Mouse (Mus musculus) hindbrain, embryonic 15.5 days (tissue): ENCODE measurements around the gene Als2cr12. TPM values are rescaled to one million over a fixed set of nuclear protein-coding genes. Genes with fewer than 3 reads are reported as not detected.

Source experiments
- ATAC-seq: fragments of 200-750 bp; cut with Nextera tagmentation; 2 replicates; pipeline ENCODE4 v1.8.0; 2017; ENCODE audit warnings: low read depth, moderate number of reproducible peaks, moderate TSS enrichment; ENCODE audit not compliant: low FRiP score
- H3K27ac ChIP-seq: fragments of 300-500 bp; sonication (generic); replicated peaks from 2 replicates; pipeline ENCODE4 v1.5.1; 2015; ENCODE audit warnings: mild to moderate bottlenecking, inconsistent platforms
- H3K27me3 ChIP-seq: fragments of 300-500 bp; sonication (generic); 2 replicates; pipeline ENCODE4 v1.6.1; 2015; ENCODE audit warnings: control low read depth, inconsistent platforms
- H3K36me3 ChIP-seq: fragments of 300-500 bp; sonication (generic); 2 replicates; pipeline ENCODE4 v1.6.1; 2015; ENCODE audit warnings: control low read depth, inconsistent platforms
- H3K4me1 ChIP-seq: fragments of 300-500 bp; sonication (generic); replicated peaks from 2 replicates; pipeline ENCODE4 v1.6.1; 2015; ENCODE audit warnings: control low read depth, inconsistent platforms
- H3K4me2 ChIP-seq: fragments of 300-500 bp; sonication (generic); 2 replicates; pipeline ENCODE4 v1.6.1; 2015; ENCODE audit warnings: moderate library complexity, mild to moderate bottlenecking, inconsistent platforms
- H3K4me3 ChIP-seq: fragments of 300-500 bp; sonication (generic); 2 replicates; pipeline ENCODE4 v1.5.1; 2015; ENCODE audit warnings: mild to moderate bottlenecking, inconsistent platforms
- H3K9ac ChIP-seq: fragments of 300-500 bp; sonication (generic); 2 replicates; pipeline ENCODE4 v1.6.1; 2015; ENCODE audit warnings: inconsistent platforms
- H3K9me3 ChIP-seq: fragments of 300-500 bp; sonication (generic); 2 replicates; pipeline ENCODE4 v1.6.1; 2016; ENCODE audit warnings: control low read depth, inconsistent platforms
- WGBS: fragments of 180-500 bp; shearing (Covaris S2); methylation state at CpG from one replicate; pipeline ENCODE4 v1.1.7; 2015; 5-methylcytosine and 5-hydroxymethylcytosine counted together
- polyA plus RNA-seq: library from polyadenylated mRNA; unstranded; fragments of >200 nt; fragmentation: Nextera tagmentation; extraction: Ambion mirVana; gene quantifications from 2 replicates; pipeline ENCODE4 v1.2.1, GENCODE M21; 2015

Als2cr12 gene
- polyA plus RNA-seq, 1 experiment from 2014 or later, result not detected

DNA sequence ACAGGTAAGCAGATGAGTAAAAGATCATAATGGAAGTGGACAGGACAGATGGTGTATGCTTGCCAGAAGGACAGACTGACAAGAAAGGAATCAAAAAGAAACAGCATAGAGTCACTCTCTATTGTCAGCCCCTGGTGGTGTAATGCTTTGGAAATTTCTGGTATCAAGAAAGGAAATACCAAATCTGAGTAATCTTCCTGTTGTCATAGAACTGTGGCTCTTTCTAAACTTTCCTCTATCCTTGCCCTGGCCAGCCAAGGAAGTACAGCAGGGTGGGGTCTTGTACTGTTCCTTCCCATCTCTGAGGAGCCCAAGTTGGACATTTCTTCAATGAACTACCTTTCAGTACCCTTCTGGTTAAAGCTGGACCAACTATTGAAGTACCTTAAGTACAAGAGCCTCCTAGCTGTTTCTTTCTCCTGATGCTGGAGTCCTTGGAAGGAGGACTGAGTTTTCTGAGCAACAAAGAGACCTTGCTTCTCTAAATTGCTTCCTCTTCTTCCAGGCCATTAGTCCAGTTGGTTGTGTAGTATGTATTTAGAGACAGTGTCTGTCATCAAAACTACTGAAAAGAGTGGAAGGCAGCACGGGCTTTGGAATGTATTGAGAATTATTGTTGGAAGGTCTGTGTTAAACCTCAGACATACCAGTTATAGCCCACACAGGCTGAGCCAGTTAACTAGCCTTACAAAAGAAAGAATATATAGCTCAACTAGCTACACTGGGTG lies 31.4 kb upstream of the Als2cr12 start:
- no peaks in the 10 kb centered on the region for H3K9me3 ChIP-seq

DNA sequence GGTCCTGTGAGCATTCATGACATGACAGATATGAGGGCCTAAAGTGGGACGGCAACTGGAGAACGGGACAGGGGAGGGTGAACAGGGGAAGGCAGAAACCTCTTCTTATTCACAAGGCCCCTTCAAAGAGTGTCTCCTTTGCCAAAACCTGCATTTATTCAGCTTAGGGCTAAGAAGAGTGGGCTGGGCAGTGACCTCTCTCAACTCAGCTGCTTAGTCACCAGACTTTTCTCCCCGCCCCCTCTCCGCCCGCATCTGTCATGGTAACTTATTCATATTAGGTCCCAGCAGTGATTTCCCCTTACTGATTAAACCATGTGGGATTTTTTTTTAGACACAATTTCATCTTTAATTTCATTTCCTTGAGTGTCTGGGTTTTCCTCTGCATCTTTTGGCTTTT lies 30.0 kb upstream of the Als2cr12 start:
- ATAC-seq, result no peak

More for the DNA sequence above, 31.4 kb upstream of the Als2cr12 start:
- ATAC-seq, result no peak
- WGBS, result 91% methylated on average over 1 of the region's 1 CpGs
- no peak overlapping the region for H3K27ac ChIP-seq
- H3K4me1 ChIP-seq, result no peaks in the 10 kb centered on the region
- H3K36me3 ChIP-seq, result no peaks in the 10 kb centered on the region
- no peak overlapping the region for H3K4me2 ChIP-seq
- no peak overlapping the region for H3K9ac ChIP-seq
- H3K4me3 ChIP-seq, result no peak overlapping the region
- H3K27me3 ChIP-seq, result no peaks in the 10 kb centered on the region

DNA sequence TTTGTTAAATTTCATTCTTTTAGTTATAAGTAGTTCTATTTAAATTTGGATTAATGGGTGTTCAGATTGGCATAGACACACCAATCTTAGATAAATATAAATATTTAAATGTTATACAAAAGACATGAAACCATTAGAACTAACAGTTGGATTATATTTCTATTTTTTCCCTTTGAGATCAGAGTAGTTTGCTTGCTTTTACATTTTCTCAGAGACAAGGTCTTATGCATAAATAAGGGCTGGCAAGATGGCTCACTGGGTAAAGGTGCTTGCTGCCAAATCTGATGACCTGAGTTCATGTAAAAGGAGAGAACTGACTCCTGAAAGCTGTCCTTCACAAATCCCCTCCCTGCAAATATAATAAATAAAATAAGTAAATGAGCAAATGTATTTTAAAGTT lies 29.3 kb upstream of the Als2cr12 start:
- Histone ChIP-seq H3K27ac (no peak overlapping the region), H3K4me1 (no peaks in the 10 kb centered on the region), H3K4me3 (no peak overlapping the region), H3K27me3 (no peaks in the 10 kb centered on the region), H3K36me3 (no peaks in the 10 kb centered on the region), H3K9me3 (no peaks in the 10 kb centered on the region), H3K9ac (no peak overlapping the region), H3K4me2 (no peak overlapping the region)
- no peak for ATAC-seq

More for the DNA sequence above, 30.0 kb upstream of the Als2cr12 start:
- H3K9me3 ChIP-seq, result no peaks in the 10 kb centered on the region
- H3K36me3 ChIP-seq, result no peaks in the 10 kb centered on the region
- H3K4me1 ChIP-seq, result no peaks in the 10 kb centered on the region
- H3K4me3 ChIP-seq, result no peak overlapping the region
- no peak overlapping the region for H3K9ac ChIP-seq
- H3K4me2 ChIP-seq, result no peak overlapping the region
- WGBS, result 91% methylated on average over 5 of the region's 5 CpGs
- no peaks in the 10 kb centered on the region for H3K27me3 ChIP-seq
- no peak overlapping the region for H3K27ac ChIP-seq

DNA sequence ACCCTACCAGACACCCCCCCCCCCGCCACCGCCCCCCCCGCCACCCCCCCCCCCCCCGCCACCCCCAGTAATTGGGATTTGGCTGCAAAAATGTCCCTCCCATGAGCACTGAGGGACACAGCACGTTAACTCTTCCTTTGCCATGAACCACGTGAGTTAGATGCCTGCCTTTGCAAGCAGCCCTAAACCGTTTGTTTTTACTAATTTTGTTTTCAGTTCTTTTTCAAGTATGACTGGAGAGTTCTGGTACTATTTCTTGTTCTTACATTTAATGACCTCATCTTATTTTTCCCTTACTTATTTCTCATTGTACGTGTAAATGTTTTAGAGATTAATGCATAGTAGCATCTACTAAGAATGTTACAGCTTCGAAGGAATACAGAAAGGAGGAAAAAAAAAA lies 28.7 kb upstream of the Als2cr12 start:
- H3K9me3 ChIP-seq, result no peaks in the 10 kb centered on the region
- no peak for ATAC-seq
- 57% methylated on average over 8 of the region's 9 CpGs for WGBS
- H3K27me3 ChIP-seq, result no peaks in the 10 kb centered on the region
- H3K36me3 ChIP-seq, result no peaks in the 10 kb centered on the region
- no peak overlapping the region for H3K9ac ChIP-seq
- no peak overlapping the region for H3K4me2 ChIP-seq
- no peak overlapping the region for H3K27ac ChIP-seq
- H3K4me3 ChIP-seq, result no peak overlapping the region
- no peaks in the 10 kb centered on the region for H3K4me1 ChIP-seq

DNA sequence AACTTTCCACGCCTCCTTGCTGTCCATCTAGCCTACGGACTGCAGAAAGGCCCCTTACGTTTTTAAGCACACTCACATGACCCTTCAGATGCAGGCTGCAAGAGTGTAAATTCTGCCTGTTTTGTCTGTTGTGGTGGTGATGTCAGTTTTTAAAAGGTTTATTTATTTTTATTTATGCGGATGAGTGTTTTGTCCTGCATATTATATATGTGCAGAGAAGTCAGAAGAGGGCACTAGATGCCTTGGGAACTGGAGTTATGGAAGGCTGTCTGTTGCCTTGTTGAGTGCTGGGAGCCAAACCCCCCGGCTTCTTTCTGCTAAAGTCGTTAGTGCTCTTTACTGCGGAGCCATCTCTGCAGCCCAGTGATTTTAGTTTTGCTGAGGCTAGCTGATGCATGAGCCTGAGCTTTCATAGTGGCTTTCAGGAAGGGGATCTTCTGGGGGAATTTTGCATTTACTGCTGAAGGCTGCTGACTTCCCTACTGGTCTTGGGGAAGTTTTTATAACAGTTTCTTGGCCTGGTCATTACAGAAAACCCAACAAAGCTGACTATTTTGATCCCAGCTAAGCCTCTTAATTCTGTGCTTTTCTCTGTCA lies 28.1 kb upstream of the Als2cr12 start:
- no peaks in the 10 kb centered on the region for H3K27me3 ChIP-seq
- no peaks in the 10 kb centered on the region for H3K9me3 ChIP-seq
- H3K4me3 ChIP-seq, result no peak overlapping the region
- 63% methylated on average over 7 of the region's 7 CpGs for WGBS
- no peaks in the 10 kb centered on the region for H3K36me3 ChIP-seq
- ATAC-seq, result no peak
- no peak overlapping the region for H3K9ac ChIP-seq
- H3K4me2 ChIP-seq, result no peak overlapping the region
- no peaks in the 10 kb centered on the region for H3K4me1 ChIP-seq
- no peak overlapping the region for H3K27ac ChIP-seq

DNA sequence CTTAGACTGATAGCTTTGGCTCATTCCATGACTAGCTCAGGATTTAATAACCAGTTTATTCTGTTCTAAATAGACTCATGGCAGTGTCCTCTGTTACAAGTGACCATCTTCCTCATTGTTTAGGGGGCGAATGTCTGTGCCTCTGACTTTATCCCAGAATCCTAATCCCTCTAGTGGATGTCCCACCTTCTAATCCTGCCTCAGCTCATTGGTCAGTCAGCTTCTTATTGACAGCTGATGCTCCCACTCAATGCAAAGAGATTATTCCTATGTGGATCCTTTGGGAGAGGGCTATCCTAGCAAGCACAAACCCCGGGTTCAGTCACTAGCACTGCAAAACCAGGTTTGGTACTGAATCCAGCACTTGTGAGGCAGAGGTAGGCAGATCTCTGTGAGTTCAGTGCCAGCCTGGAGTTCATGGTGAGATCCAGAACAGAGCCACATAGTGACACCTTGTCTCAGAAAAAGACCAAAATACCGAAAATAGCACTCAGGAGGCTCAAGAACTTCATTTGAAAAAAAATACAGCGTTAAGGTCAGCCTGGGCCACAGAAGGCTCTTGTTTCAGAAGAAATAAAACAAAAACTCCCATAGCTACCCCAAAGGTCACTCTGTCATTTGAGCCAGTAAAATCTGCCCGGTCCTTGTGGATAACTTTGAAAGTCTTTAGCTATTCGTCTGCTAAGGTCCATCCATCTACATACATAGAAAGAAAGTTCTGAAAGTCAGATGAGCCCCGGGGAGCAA lies 27.4 kb upstream of the Als2cr12 start:
- Histone ChIP-seq H3K36me3 (no peaks in the 10 kb centered on the region), H3K9ac (no peak overlapping the region), H3K27me3 (no peaks in the 10 kb centered on the region), H3K4me3 (no peak overlapping the region), H3K9me3 (no peaks in the 10 kb centered on the region), H3K4me1 (no peaks in the 10 kb centered on the region), H3K4me2 (no peak overlapping the region), H3K27ac (no peak overlapping the region)
- WGBS, result 70% methylated on average over 7 of the region's 7 CpGs
- ATAC-seq, result no peak

DNA sequence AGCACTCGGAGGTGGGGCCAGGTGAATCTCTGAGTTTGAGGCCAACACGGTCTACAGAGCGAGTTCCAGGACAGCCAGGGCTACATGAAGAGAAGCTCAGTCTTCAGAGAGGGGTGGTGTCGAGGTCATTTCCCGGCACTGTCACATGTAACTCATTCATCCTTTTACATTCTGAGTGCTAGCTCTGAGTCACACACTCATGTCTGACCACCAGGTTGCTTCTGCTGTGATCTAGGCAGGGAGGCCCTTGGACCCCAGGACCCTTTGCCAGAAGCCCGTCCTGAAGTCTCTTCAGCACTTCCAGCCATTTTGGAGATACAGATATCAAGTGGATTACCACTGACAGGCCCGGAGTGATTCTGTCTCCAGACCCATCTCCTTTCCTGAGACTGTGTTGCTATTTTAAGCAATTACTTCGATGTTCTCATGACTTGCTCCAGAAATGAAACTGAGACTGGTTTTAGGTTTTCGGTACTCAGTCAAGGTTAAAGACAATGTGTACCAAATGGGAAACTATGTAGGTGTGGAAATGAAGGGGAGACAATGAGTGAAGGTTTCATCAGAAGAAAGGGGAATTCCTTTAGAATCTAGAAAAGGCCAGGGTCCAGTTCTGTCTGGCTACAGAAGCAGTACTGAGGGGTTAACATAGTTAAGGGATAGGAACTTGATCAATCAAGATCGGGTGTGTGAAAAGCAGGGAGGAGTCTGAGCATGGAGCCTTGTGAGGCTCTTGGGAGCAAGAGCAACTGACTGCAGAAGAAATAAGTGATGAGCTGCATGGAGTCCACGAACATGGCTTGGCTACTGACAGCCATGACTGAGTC lies 26.5 kb upstream of the Als2cr12 start:
- 91% methylated on average over 11 of the region's 11 CpGs for WGBS
- Histone ChIP-seq H3K27me3 (no peaks in the 10 kb centered on the region), H3K27ac (no peak overlapping the region), H3K4me3 (no peak overlapping the region), H3K9me3 (no peaks in the 10 kb centered on the region), H3K9ac (no peak overlapping the region), H3K36me3 (no peaks in the 10 kb centered on the region), H3K4me2 (no peak overlapping the region), H3K4me1 (no peaks in the 10 kb centered on the region)
- ATAC-seq, result no peak

DNA sequence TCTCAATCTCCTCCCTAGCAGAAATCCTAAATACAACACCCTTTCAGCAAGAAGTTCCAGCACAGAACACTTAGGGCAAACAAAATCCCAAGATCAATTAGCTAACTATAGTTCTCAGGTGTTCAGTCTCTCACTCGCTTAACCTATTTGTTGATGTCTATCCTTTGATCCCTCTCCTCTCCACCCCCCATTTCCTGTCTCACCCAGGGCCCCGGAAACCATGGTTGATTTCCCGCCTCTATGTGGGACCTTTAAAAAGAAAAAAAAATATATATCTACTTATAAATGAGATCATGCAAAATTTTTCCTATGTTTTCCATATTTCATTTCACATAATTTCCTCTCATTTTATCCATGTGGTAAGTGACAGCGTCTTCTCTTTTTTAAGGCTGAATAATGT lies 25.2 kb upstream of the Als2cr12 start:
- no peaks in the 10 kb centered on the region for H3K9me3 ChIP-seq
- no peak overlapping the region for H3K9ac ChIP-seq
- no peaks in the 10 kb centered on the region for H3K27me3 ChIP-seq
- no peak overlapping the region for H3K27ac ChIP-seq
- no peak overlapping the region for H3K4me3 ChIP-seq
- no peak overlapping the region for H3K4me2 ChIP-seq
- no peak for ATAC-seq
- 92% methylated on average over 4 of the region's 4 CpGs for WGBS
- H3K36me3 ChIP-seq, result no peaks in the 10 kb centered on the region
- H3K4me1 ChIP-seq, result no peaks in the 10 kb centered on the region

DNA sequence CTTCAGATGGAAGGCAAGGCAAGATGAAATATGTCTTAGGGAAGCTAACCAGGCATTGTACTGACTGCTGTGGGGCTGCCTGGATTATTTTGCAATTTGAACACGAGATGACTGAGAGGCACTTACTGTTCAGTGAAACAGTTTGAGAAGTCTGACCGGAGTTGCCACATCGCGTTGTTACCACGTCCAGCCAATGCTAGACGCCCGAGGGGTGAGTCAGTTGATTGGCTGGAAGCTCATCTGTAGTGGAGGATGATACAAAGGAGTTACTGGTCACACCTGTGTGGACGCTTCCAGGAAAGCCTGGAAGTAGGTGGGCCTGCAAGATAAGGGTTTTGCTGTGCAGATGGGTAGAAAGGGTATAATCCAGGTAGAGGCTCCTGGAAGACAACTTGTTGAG lies 24.3 kb upstream of the Als2cr12 start:
- H3K27ac ChIP-seq, result no peak overlapping the region
- H3K9ac ChIP-seq, result no peak overlapping the region
- H3K9me3 ChIP-seq, result no peaks in the 10 kb centered on the region
- no peak for ATAC-seq
- H3K27me3 ChIP-seq, result no peaks in the 10 kb centered on the region
- H3K4me3 ChIP-seq, result no peak overlapping the region
- H3K36me3 ChIP-seq, result no peaks in the 10 kb centered on the region
- no peaks in the 10 kb centered on the region for H3K4me1 ChIP-seq
- no peak overlapping the region for H3K4me2 ChIP-seq
- 92% methylated on average over 8 of the region's 8 CpGs for WGBS

DNA sequence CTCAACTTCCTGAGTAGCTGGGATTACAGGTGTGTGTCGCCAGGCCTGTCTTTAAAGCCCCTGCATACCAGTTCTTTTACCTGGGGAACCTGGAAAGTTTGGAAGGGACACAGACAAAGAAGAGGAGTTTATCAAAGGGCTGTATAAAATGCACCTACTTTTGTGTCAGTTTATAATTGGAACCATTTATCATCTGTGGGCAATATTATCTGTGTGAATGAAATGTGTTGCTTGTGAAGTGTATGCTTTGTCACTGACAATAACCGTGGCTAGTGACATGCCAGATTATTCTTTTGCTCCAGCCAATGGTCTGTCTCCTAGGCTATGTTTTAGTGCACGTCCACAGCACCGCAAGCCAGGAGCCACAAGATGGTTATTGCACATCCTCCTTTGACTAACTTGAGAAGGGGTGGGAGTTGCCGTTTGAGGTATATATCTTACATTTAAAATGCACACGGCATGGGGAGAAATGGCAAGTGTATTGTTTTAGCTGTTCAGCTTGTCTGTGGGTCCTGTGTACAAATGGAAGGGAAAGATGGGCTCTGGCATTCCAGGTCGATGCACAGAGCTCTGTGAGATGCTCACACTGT lies 23.7 kb upstream of the Als2cr12 start:
- no peak overlapping the region for H3K4me2 ChIP-seq
- no peak overlapping the region for H3K4me3 ChIP-seq
- peaks cover 3% of the 10 kb centered on the region for H3K4me1 ChIP-seq
- H3K36me3 ChIP-seq, result no peaks in the 10 kb centered on the region
- no peaks in the 10 kb centered on the region for H3K9me3 ChIP-seq
- no peak overlapping the region for H3K9ac ChIP-seq
- no peak overlapping the region for H3K27ac ChIP-seq
- no peaks in the 10 kb centered on the region for H3K27me3 ChIP-seq
- WGBS, result 82% methylated on average over 7 of the region's 7 CpGs
- no peak for ATAC-seq

DNA sequence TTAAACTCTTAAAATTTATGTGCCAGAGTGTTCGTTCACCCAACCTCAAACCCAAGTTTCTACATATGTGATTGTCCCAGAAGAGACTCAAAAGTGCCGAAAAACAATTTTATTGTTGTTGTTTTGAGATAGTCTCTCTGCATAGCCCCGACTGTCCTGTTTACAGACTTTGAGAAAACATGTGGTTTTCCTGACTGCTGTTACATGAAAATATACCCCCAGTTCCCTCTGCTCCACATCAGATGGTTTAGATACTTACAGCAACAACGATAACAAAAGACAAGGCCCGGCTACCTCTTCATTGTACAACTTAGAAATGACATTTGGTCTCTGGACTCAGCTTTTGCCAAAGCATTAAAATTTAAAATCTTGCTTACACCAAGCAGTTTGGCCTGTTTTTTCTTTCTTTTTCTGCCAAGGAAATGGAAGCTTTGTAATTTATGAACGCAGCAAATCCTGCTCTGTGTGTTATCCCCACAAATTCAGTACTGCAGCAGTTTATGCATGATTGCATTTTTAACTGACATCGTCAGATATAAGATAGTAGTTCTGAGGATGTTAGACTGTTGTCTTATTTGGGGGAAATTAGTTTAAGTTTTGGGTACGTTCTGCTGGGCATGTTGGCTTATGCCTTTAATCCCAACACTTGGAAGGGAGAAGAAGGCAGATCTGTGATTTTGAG lies 21.9 kb upstream of the Als2cr12 start:
- Histone ChIP-seq H3K27me3 (no peaks in the 10 kb centered on the region), H3K4me3 (no peak overlapping the region), H3K36me3 (no peaks in the 10 kb centered on the region), H3K27ac (no peak overlapping the region), H3K9me3 (no peaks in the 10 kb centered on the region), H3K4me2 (no peak overlapping the region), H3K9ac (no peak overlapping the region), H3K4me1 (peaks cover 11% of the 10 kb centered on the region)
- ATAC-seq, result no peak
- WGBS, result 95% methylated on average over 8 of the region's 8 CpGs
